8 mouse cellular contexts compared by ENCODE assay signal in genomic region chr11:115706584-115706983, GRCm38 (mm10). TPM values are rescaled to one million over a fixed set of nuclear protein-coding genes. Genes with fewer than 3 reads are reported as not detected.
DNase-seq lines count a peak whose midpoint lies in the region; ATAC-seq and TF ChIP-seq lines count a peak whose summit lies in the region.

No protein-coding gene starts in this region.

- H3K4me3 ChIP-seq in heart, postnatal 0 days (ENCODE audit: low read depth, low read length), result no peak overlapping the region; the same call in 1 of the 2 replicates
- H3K4me3 ChIP-seq in brown adipose tissue, adult 24 weeks (ENCODE audit: insufficient read depth, low read depth, low read length), result peak overlapping the region; percentile 21
- H3K4me3 ChIP-seq in hindbrain, embryonic 15.5 days, result peak overlapping the region; percentile 81
- H3K4me3 ChIP-seq in midbrain, embryonic 12.5 days, result peak overlapping the region; percentile 97

- no peak for TF ChIP-seq EP300 in heart, postnatal 0 days (IDR thresholded peaks at IDR 0.05; ENCODE audit: low read depth)

- 91% methylated on average over 10 of the region's 10 CpGs for WGBS in heart, postnatal 0 days
- 93% methylated on average over 10 of the region's 10 CpGs for WGBS in hindbrain, embryonic 15.5 days
- 94% methylated on average over 10 of the region's 10 CpGs for WGBS in midbrain, embryonic 12.5 days

- H3K9ac ChIP-seq in heart, postnatal 0 days (replicated peaks; ENCODE audit: low read depth, low read length), result 0 out of 2 replicates have a peak overlapping the region, but pooled peaks have one; percentile 15
- H3K9ac ChIP-seq in hindbrain, embryonic 15.5 days, result peak overlapping the region; percentile 22; the same call in 1 of the 2 replicates
- no peak overlapping the region; the same call in 1 of the 2 replicates for H3K9ac ChIP-seq in midbrain, embryonic 12.5 days (replicated peaks)

- H3K4me2 ChIP-seq in heart, postnatal 0 days (ENCODE audit: low read depth, low read length), result peak overlapping the region; percentile 83; the same call in 1 of the 2 replicates
- H3K4me2 ChIP-seq in hindbrain, embryonic 15.5 days, result peak overlapping the region; percentile 93
- peak overlapping the region; percentile 83 for H3K4me2 ChIP-seq in midbrain, embryonic 12.5 days (replicated peaks)

- intact Hi-C loops in heart, postnatal 36 days (cut with DNase I), result no loop called here
- intact Hi-C loops in left cerebral cortex, postnatal 25 days (cut with DNase I), result no loop called here

- no peak overlapping the region for H3K27ac ChIP-seq in heart, postnatal 0 days (ENCODE audit: low read depth)
- no peak overlapping the region for H3K27ac ChIP-seq in brown adipose tissue, adult 24 weeks (replicated peaks; ENCODE audit: low read depth, low read length)
- no peak overlapping the region; the same call in 1 of the 2 replicates for H3K27ac ChIP-seq in hindbrain, embryonic 15.5 days (replicated peaks)
- H3K27ac ChIP-seq in midbrain, embryonic 12.5 days (replicated peaks), result no peak overlapping the region

- H3K9me3 ChIP-seq in heart, postnatal 0 days (replicated peaks; ENCODE audit: control insufficient read depth, low read length), result no peaks in the 10 kb centered on the region
- no peaks in the 10 kb centered on the region for H3K9me3 ChIP-seq in hindbrain, embryonic 15.5 days
- no peaks in the 10 kb centered on the region for H3K9me3 ChIP-seq in midbrain, embryonic 12.5 days

- no peak for ATAC-seq in heart, postnatal 0 days (ENCODE audit: insufficient read depth, low read depth)
- no peak for ATAC-seq in hindbrain, embryonic 15.5 days (ENCODE audit: low FRiP score, low read depth)
- ATAC-seq in midbrain, embryonic 12.5 days (ENCODE audit: low FRiP score, low read depth), result no peak

- DNase-seq in heart, postnatal 0 days (ENCODE audit: low spot score), result no peak
- DNase-seq in heart, postnatal 36 days, result no peak
- DNase-seq in adipocyte (ENCODE audit: low spot score), result no peak
- no peak for DNase-seq in thymus, postnatal 0 days (ENCODE audit: low spot score)
- no peak for DNase-seq in left cerebral cortex, postnatal 25 days (ENCODE audit: low spot score in 2 of 2)

- no peak for TF ChIP-seq CTCF in heart, postnatal 0 days (IDR thresholded peaks at IDR 0.05; ENCODE audit: low read depth)

- no peaks in the 10 kb centered on the region for H3K36me3 ChIP-seq in heart, postnatal 0 days (replicated peaks; ENCODE audit: control insufficient read depth, insufficient read depth, low read length)
- no peaks in the 10 kb centered on the region for H3K36me3 ChIP-seq in hindbrain, embryonic 15.5 days
- no peaks in the 10 kb centered on the region for H3K36me3 ChIP-seq in midbrain, embryonic 12.5 days

- H3K4me1 ChIP-seq in heart, postnatal 0 days (ENCODE audit: control insufficient read depth, insufficient read depth), result peaks cover 11% of the 10 kb centered on the region
- H3K4me1 ChIP-seq in brown adipose tissue, adult 24 weeks (ENCODE audit: control insufficient read depth, insufficient read depth, insufficient read length, low read length), result peaks cover 10% of the 10 kb centered on the region; the same call in 1 of the 2 replicates
- peaks cover 29% of the 10 kb centered on the region for H3K4me1 ChIP-seq in hindbrain, embryonic 15.5 days (replicated peaks)
- H3K4me1 ChIP-seq in midbrain, embryonic 12.5 days, result peaks cover 26% of the 10 kb centered on the region

- H3K27me3 ChIP-seq in heart, postnatal 0 days (ENCODE audit: control insufficient read depth, insufficient read depth, low read length), result no peaks in the 10 kb centered on the region
- no peaks in the 10 kb centered on the region for H3K27me3 ChIP-seq in hindbrain, embryonic 15.5 days
- no peaks in the 10 kb centered on the region for H3K27me3 ChIP-seq in midbrain, embryonic 12.5 days

RNA-seq across cellular contexts. Expression of gene Grb2, which starts 1.8 kb away (rescaled TPM):
- total RNA-seq in heart, postnatal 0 days (2014; rRNA removed; ENCODE audit: low replicate concordance), result 48.6 and 126 TPM in 2 replicates
- polyA plus RNA-seq in heart, postnatal 0 days (2015; fragmentation: Nextera tagmentation; extraction: Ambion mirVana), result 96.9 and 116 TPM in 2 replicates
- 100 to 1,000 TPM; 102 to 110 TPM for total RNA-seq in heart, postnatal 36 days (2021)
- 29.1 and 32.4 TPM in 2 replicates for polyA plus RNA-seq in brown adipose tissue, adult 24 weeks (2012; ENCODE audit: insufficient read depth, insufficient read length, missing spikeins)
- polyA plus RNA-seq in hindbrain, embryonic 15.5 days (2015; fragmentation: Nextera tagmentation; extraction: Ambion mirVana), result 186 and 190 TPM in 2 replicates
- polyA plus RNA-seq in midbrain, embryonic 12.5 days (2016; fragmentation: Nextera tagmentation; extraction: Ambion mirVana), result 137 and 149 TPM in 2 replicates
- 143 and 144 TPM in 2 replicates for polyA plus RNA-seq in thymus, postnatal 0 days (2015; fragmentation: Nextera tagmentation; extraction: Ambion mirVana)
- total RNA-seq in left cerebral cortex, postnatal 25 days (2021), result 100 to 1,000 TPM; 204 TPM

RNA-seq across cellular contexts. Expression of gene Tmem94, which starts 58.6 kb away (rescaled TPM):
- total RNA-seq in heart, postnatal 0 days (2014; rRNA removed; ENCODE audit: low replicate concordance), result 56.9 and 65.0 TPM in 2 replicates
- 32.5 and 34.0 TPM in 2 replicates for polyA plus RNA-seq in heart, postnatal 0 days (2015; fragmentation: Nextera tagmentation; extraction: Ambion mirVana)
- 100 to 1,000 TPM in 1 of 2 experiments, 10 to 100 TPM in 1; 92.3 to 101 TPM for total RNA-seq in heart, postnatal 36 days (2021)
- polyA plus RNA-seq in brown adipose tissue, adult 24 weeks (2012; ENCODE audit: insufficient read depth, insufficient read length, missing spikeins), result 18.0 and 23.0 TPM in 2 replicates
- 24.2 and 27.9 TPM in 2 replicates for polyA plus RNA-seq in hindbrain, embryonic 15.5 days (2015; fragmentation: Nextera tagmentation; extraction: Ambion mirVana)
- polyA plus RNA-seq in midbrain, embryonic 12.5 days (2016; fragmentation: Nextera tagmentation; extraction: Ambion mirVana), result 42.4 and 47.0 TPM in 2 replicates
- polyA plus RNA-seq in thymus, postnatal 0 days (2015; fragmentation: Nextera tagmentation; extraction: Ambion mirVana), result 8.3 and 9.5 TPM in 2 replicates
- 10 to 100 TPM; 54.9 to 59.1 TPM for total RNA-seq in left cerebral cortex, postnatal 25 days (2021)
